Mouse (Mus musculus) cerebellum, adult 11 months (tissue): ENCODE results near the gene Mettl26.
A peak's percentile ranks its signal among the peaks of the same experiment; 100 is the strongest.

Experiments
- DNase-seq: peaks from one replicate; pipeline ENCODE4 v3.0.0; 2022

The Mettl26 gene

GRCm38 (mm10) chr17:25888837-25889236, 14.0 kb downstream of the Mettl26 start:
- DNase-seq: no peak

- peak; percentile 75 for DNase-seq
These were observed 19.2 kb downstream of the Mettl26 start for GRCm38 (mm10) chr17:25893975-25894617.

GRCm38 (mm10) chr17:25895415-25895814, 20.5 kb downstream of the Mettl26 start:
- no peak for DNase-seq

- DNase-seq: no peak
These were observed 21.0 kb downstream of the Mettl26 start for GRCm38 (mm10) chr17:25895891-25896290.

- no peak for DNase-seq
These were observed 25.3 kb downstream of the Mettl26 start for GRCm38 (mm10) chr17:25900193-25900592.

- no peak for DNase-seq
These were observed 28.2 kb downstream of the Mettl26 start for GRCm38 (mm10) chr17:25903061-25903460.

GRCm38 (mm10) chr17:25907640-25908039, 32.8 kb downstream of the Mettl26 start:
- DNase-seq: no peak

- peak; percentile 67 for DNase-seq
These were observed 36.9 kb downstream of the Mettl26 start for GRCm38 (mm10) chr17:25911816-25912215.

- peak; percentile 68 for DNase-seq
These were observed 38.5 kb downstream of the Mettl26 start for GRCm38 (mm10) chr17:25913186-25913876.

- DNase-seq: no peak
These were observed 39.0 kb downstream of the Mettl26 start for GRCm38 (mm10) chr17:25913877-25914275.

- DNase-seq: no peak
These were observed 39.4 kb downstream of the Mettl26 start for GRCm38 (mm10) chr17:25914295-25914694.

GRCm38 (mm10) chr17:25916931-25917647, 42.2 kb downstream of the Mettl26 start:
- no peak for DNase-seq

- no peak for DNase-seq
These were observed 43.3 kb downstream of the Mettl26 start for GRCm38 (mm10) chr17:25918037-25918750.

GRCm38 (mm10) chr17:25919144-25919785, 44.4 kb downstream of the Mettl26 start, which contains the start of gene Rab40c:
Gene Rab40c, minus strand, starts transcription at chr17:25919727.
- no peak for DNase-seq

- peak; percentile 100 for DNase-seq
These were observed 45.1 kb downstream of the Mettl26 start for GRCm38 (mm10) chr17:25919786-25920642.

- no peak for DNase-seq
These were observed 47.2 kb downstream of the Mettl26 start for GRCm38 (mm10) chr17:25922120-25922519.

GRCm38 (mm10) chr17:25925348-25925747, 50.5 kb downstream of the Mettl26 start:
- no peak for DNase-seq
